Mouse (Mus musculus) activated CD4-positive, CD25-positive, alpha-beta regulatory T cell, adult 4 months (primary cell): ENCODE measurements around the gene Abcc6. TPM values are rescaled to one million over a fixed set of nuclear protein-coding genes. Genes with fewer than 3 reads are reported as not detected.

Experiments used
- ATAC-seq: one replicate; pipeline ENCODE4 v1.8.0; 2017
- polyA plus RNA-seq, 2 experiments: library from polyadenylated mRNA; unstranded; fragments of 100-300 nt; shearing (Covaris generic); gene quantifications; one replicate each; pipeline ENCODE4 v1.2.1; 2017

Gene Abcc6
- polyA plus RNA-seq, 2 experiments from 2014 or later = not detected

GRCm38 (mm10) chr7:45928626-45929295 lies 101.3 kb downstream of the Abcc6 start:
- ATAC-seq = no peak

GRCm38 (mm10) chr7:45924429-45924816 lies 105.7 kb downstream of the Abcc6 start:
- ATAC-seq = no peak

GRCm38 (mm10) chr7:45923762-45924428 lies 106.2 kb downstream of the Abcc6 start, which contains the start of gene Ccdc114:
Gene Ccdc114, plus strand, starts transcription at chr7:45924072.
- ATAC-seq = no peak

GRCm38 (mm10) chr7:45922928-45923761 lies 107.0 kb downstream of the Abcc6 start:
- peak; percentile 82 for ATAC-seq

- no peak for ATAC-seq
Measured at GRCm38 (mm10) chr7:45921950-45922600, 108.0 kb downstream of the Abcc6 start.

GRCm38 (mm10) chr7:45921242-45921621 lies 108.9 kb downstream of the Abcc6 start, which contains the start of gene Emp3:
Gene Emp3, minus strand, starts transcription at chr7:45921404.
- ATAC-seq = peak; percentile 13

GRCm38 (mm10) chr7:45920583-45921241 lies 109.4 kb downstream of the Abcc6 start:
- no peak for ATAC-seq

- ATAC-seq = no peak
Measured at GRCm38 (mm10) chr7:45919761-45920160, 110.3 kb downstream of the Abcc6 start.

- no peak for ATAC-seq
Measured at GRCm38 (mm10) chr7:45919083-45919671, 110.9 kb downstream of the Abcc6 start.

- no peak for ATAC-seq
Measured at GRCm38 (mm10) chr7:45917926-45918325, 112.2 kb downstream of the Abcc6 start.

Other genes starting within 250 kb of the Abcc6 start
- not detected for gene Lmtk3, start 246.6 kb downstream of the Abcc6 start, polyA plus RNA-seq
- gene Sult2b1, start 245.6 kb downstream of the Abcc6 start, polyA plus RNA-seq = 1 to 10 TPM; 2.5 to 6.6 TPM
- gene Cyth2, start 215.7 kb downstream of the Abcc6 start, polyA plus RNA-seq = 10 to 100 TPM; 13.0 to 14.4 TPM
- gene Kcnj14, start 205.5 kb downstream of the Abcc6 start, polyA plus RNA-seq = not detected
- gene Grwd1, start 199.4 kb downstream of the Abcc6 start, polyA plus RNA-seq = 10 to 100 TPM; 16.1 to 25.3 TPM
- 10 to 100 TPM; 23.4 to 38.5 TPM for gene Kdelr1, start 157.5 kb downstream of the Abcc6 start, polyA plus RNA-seq
- gene Grin2d, start 151.9 kb downstream of the Abcc6 start, polyA plus RNA-seq = not detected
- not detected for gene Syngr4, start 133.6 kb downstream of the Abcc6 start, polyA plus RNA-seq
- 1 to 10 TPM; 5.8 to 6.2 TPM for gene Tmem143, start 133.4 kb downstream of the Abcc6 start, polyA plus RNA-seq
- 100 to 1,000 TPM; 683 to 699 TPM for gene Emp3, start 108.9 kb downstream of the Abcc6 start, polyA plus RNA-seq
- 1 to 10 TPM in 1 of 2 experiments, under 1 TPM in 1; 0.96 to 2.2 TPM for gene Ccdc114, start 106.2 kb downstream of the Abcc6 start, polyA plus RNA-seq
- gene Nomo1, start 3.4 kb upstream of the Abcc6 start, polyA plus RNA-seq = 10 to 100 TPM; 17.1 to 20.4 TPM
- gene Kcnj11, start 70.5 kb upstream of the Abcc6 start, polyA plus RNA-seq = not detected
- gene Abcc8, start 149.7 kb upstream of the Abcc6 start, polyA plus RNA-seq = not detected
- gene Ush1c, start 208.2 kb upstream of the Abcc6 start, polyA plus RNA-seq = not detected
- not detected for gene Otog, start 210.7 kb upstream of the Abcc6 start, polyA plus RNA-seq